Mouse (Mus musculus) heart, embryonic 15.5 days (tissue): ENCODE data around the gene Etv5. TPM values are rescaled to one million over a fixed set of nuclear protein-coding genes. Genes with fewer than 3 reads are reported as not detected.

Experiments used
- ATAC-seq: fragments of 200-750 bp; cut with Nextera tagmentation; replicated peaks from 2 replicates; pipeline ENCODE4 v1.8.0; 2017; ENCODE audit warnings: low read depth, moderate TSS enrichment; ENCODE audit not compliant: insufficient number of reproducible peaks, insufficient read depth, low FRiP score
- H3K27ac ChIP-seq: fragments of 300-500 bp; sonication (generic); 2 replicates; pipeline ENCODE4 v1.5.1; 2015; ENCODE audit warnings: mild to moderate bottlenecking, inconsistent platforms
- H3K27me3 ChIP-seq: fragments of 300-500 bp; sonication (generic); 2 replicates; pipeline ENCODE4 v1.6.1; 2015; ENCODE audit warnings: inconsistent platforms
- H3K36me3 ChIP-seq: fragments of 300-500 bp; sonication (generic); 2 replicates; pipeline ENCODE4 v1.6.1; 2015; ENCODE audit warnings: mild to moderate bottlenecking, inconsistent platforms
- H3K4me1 ChIP-seq: fragments of 300-500 bp; sonication (generic); replicated peaks from 2 replicates; pipeline ENCODE4 v1.6.1; 2015; ENCODE audit warnings: inconsistent platforms
- H3K4me2 ChIP-seq: fragments of 300-500 bp; sonication (generic); 2 replicates; pipeline ENCODE4 v1.6.1; 2015; ENCODE audit warnings: inconsistent platforms, mild to moderate bottlenecking, moderate library complexity
- H3K4me3 ChIP-seq: fragments of 300-500 bp; sonication (generic); 2 replicates; pipeline ENCODE4 v1.5.1; 2015; ENCODE audit warnings: mild to moderate bottlenecking, inconsistent platforms
- H3K9ac ChIP-seq: fragments of 300-500 bp; sonication (generic); 2 replicates; pipeline ENCODE4 v1.6.1; 2015; ENCODE audit warnings: mild to moderate bottlenecking, inconsistent platforms
- H3K9me3 ChIP-seq: fragments of 300-500 bp; sonication (generic); replicated peaks from 2 replicates; pipeline ENCODE4 v1.6.1; 2016; ENCODE audit warnings: inconsistent platforms
- WGBS: fragments of 180-500 bp; shearing (Covaris S2); methylation state at CpG from one replicate; pipeline ENCODE4 v1.1.7; 2015; ENCODE audit warnings: mixed read lengths; 5-methylcytosine and 5-hydroxymethylcytosine counted together
- polyA plus RNA-seq: library from polyadenylated mRNA; unstranded; fragments of >200 nt; fragmentation: Nextera tagmentation; extraction: Ambion mirVana; gene quantifications from 2 replicates; pipeline ENCODE4 v1.2.1, GENCODE M21; 2015

The Etv5 gene
- polyA plus RNA-seq, 1 experiment from 2014 or later, result 15.9 TPM

DNA sequence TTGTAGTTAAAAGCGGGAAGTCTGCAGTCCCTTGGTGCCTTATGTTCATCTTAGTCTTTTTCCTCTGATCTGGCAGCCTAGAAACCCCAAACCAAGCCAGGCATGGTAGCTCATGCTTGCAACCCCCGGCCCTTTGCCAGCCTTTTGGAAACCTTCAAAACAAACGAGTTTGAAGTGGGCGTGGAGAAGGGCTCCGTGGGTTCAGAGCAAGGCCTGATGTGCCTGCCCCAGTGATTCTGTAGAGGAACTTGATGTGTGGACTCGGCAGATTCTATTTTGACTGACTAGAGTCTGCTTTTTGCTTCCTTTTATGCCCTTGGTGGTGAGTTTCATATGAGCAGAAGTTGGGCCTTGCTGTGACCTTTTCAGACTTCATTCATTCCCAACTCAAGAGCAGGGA lies 5.3 kb upstream of the Etv5 start:
- Histone ChIP-seq H3K4me2 (no peak overlapping the region), H3K27me3 (no peaks in the 10 kb centered on the region), H3K9ac (no peak overlapping the region), H3K4me1 (peaks cover 29% of the 10 kb centered on the region), H3K4me3 (no peak overlapping the region), H3K9me3 (no peaks in the 10 kb centered on the region), H3K36me3 (no peaks in the 10 kb centered on the region), H3K27ac (no peak overlapping the region)
- no peak for ATAC-seq
- 64% methylated on average over 6 of the region's 6 CpGs for WGBS

DNA sequence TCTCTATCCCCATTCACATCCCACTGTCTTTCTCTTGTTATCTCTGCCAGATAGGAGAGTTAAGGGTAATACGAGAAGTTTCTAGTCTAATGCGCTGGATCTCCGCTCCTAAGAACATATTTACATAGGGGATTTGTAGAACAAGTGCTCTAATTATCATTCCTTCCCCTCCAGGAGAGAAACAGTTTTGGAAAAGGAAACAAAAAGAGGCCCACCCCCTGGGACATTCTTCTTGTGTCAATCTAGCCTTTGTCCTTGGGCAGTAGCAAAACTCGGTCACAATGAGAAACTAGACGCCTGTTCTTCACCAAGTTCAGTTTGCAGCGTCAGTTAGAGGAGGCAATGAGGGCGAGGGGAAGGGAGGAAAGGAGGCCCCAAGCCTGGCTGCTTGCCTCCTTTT lies 2.7 kb upstream of the Etv5 start:
- no peak for ATAC-seq
- peaks cover 21% of the 10 kb centered on the region for H3K4me1 ChIP-seq
- no peak overlapping the region for H3K9ac ChIP-seq
- no peaks in the 10 kb centered on the region for H3K9me3 ChIP-seq
- no peak overlapping the region for H3K4me2 ChIP-seq
- WGBS, result 62% methylated on average over 7 of the region's 7 CpGs
- H3K27ac ChIP-seq, result no peak overlapping the region
- no peaks in the 10 kb centered on the region for H3K36me3 ChIP-seq
- no peaks in the 10 kb centered on the region for H3K27me3 ChIP-seq
- H3K4me3 ChIP-seq, result no peak overlapping the region

DNA sequence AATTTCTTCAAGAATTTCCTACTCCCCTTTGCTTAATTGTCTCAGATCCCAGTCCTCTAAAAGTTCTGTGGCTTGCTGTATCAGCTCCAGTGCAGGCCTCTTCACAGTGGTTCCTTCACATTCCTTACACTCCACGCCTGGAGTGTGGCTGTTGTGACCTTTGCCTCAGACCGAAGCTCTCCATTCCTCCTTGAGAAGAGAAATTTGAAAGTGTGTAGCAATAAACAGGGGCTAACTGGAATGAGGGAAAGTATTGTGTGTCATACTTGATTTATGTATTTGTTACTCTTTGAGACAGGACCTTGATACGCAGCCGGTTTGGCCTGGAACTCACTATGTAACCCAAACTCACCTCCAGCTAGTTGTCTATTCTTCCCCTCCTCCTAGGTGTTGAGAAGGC lies 1.8 kb upstream of the Etv5 start:
- H3K27me3 ChIP-seq, result no peaks in the 10 kb centered on the region
- no peaks in the 10 kb centered on the region for H3K36me3 ChIP-seq
- no peak overlapping the region for H3K9ac ChIP-seq
- peaks cover 21% of the 10 kb centered on the region for H3K4me1 ChIP-seq
- no peaks in the 10 kb centered on the region for H3K9me3 ChIP-seq
- no peak overlapping the region for H3K4me2 ChIP-seq
- H3K27ac ChIP-seq, result no peak overlapping the region
- 69% methylated on average over 4 of the region's 4 CpGs for WGBS
- no peak overlapping the region for H3K4me3 ChIP-seq
- no peak for ATAC-seq

DNA sequence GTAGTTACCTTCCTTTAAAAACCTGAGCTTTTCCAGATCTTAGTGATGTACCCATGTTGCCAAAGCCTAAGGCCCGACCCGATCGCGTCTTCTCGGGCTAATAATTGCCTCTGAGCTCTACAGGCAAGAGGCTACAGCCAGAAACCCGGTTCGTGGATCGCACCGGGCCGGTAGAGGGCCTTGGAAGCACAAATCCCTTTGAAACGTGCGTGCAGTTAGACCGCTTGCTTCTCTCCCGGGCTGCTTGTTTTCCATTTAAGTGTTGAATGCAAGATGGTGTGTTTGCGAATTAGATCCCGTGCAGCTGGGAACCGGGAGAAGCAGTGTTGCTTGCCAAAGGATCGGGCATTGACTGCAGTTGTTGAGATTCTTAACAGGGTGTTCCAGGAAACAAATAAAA lies 750 bp upstream of the Etv5 start:
- H3K4me3 ChIP-seq, result peak overlapping the region; percentile 97
- H3K4me2 ChIP-seq, result peak overlapping the region; percentile 99
- no peaks in the 10 kb centered on the region for H3K9me3 ChIP-seq
- peak overlapping the region; percentile 85 for H3K27ac ChIP-seq
- under 1% methylated on average over 18 of the region's 18 CpGs for WGBS
- ATAC-seq, result 0 out of 2 replicates have a peak, but pooled peaks have one; percentile 8
- H3K27me3 ChIP-seq, result no peaks in the 10 kb centered on the region
- peaks cover 21% of the 10 kb centered on the region for H3K4me1 ChIP-seq
- H3K9ac ChIP-seq, result peak overlapping the region; percentile 52
- H3K36me3 ChIP-seq, result peaks cover 4% of the 10 kb centered on the region; the same call in 1 of the 2 replicates

DNA sequence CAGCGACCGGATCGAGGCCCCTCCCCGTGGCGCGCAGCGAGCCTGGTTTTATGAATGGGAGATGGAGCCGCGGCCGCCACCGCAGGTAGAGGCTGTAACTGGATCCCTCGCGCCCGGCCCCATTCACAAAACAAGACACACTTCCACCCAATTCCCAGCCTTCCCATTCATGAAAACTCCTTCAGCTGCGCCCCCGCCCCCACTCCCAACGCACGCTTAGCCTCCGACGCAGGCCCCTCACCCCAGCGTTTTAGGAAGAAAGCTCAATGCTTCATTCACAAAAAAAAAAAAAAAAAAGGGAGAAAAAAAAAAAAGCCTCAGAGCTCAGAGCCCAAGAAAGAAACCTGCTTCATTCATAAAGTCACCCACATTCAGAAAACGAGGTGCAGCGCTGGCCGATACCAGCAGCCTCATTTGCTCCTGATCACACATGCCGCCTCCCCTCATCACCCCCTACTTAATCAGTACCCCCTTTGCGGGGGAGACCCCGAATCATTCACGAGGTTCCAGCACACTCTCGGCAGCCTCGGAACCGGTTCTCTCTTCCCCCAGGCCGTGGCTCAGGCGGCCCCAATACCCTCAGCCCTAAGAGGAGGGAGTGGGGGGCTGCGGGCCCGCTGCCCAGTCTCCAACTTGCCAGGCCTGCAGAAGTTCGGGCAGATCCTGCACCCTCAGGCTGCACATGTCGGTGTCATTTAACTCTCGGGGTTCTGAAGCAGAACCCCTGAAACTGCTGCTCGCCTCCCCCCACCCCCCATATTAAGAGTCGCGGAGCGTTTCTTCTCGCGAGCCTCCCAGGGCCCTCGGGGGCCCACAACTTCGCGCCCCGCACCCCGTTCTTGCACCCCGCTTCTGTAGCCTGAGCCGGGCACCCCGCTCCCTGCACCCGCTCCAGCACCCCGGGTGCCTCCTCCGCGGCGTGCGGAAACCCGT lies 812 bp downstream of the Etv5 start:
- H3K4me2 ChIP-seq, result peak overlapping the region; percentile 99
- peaks cover 4% of the 10 kb centered on the region; the same call in 1 of the 2 replicates for H3K36me3 ChIP-seq
- WGBS, result under 1% methylated on average over 59 of the region's 59 CpGs
- peak; percentile 4 for ATAC-seq
- H3K9me3 ChIP-seq, result no peaks in the 10 kb centered on the region
- peak overlapping the region; percentile 80 for H3K27ac ChIP-seq
- peaks cover 21% of the 10 kb centered on the region for H3K4me1 ChIP-seq
- peak overlapping the region; percentile 97 for H3K4me3 ChIP-seq
- peak overlapping the region; percentile 85 for H3K9ac ChIP-seq
- no peaks in the 10 kb centered on the region for H3K27me3 ChIP-seq

DNA sequence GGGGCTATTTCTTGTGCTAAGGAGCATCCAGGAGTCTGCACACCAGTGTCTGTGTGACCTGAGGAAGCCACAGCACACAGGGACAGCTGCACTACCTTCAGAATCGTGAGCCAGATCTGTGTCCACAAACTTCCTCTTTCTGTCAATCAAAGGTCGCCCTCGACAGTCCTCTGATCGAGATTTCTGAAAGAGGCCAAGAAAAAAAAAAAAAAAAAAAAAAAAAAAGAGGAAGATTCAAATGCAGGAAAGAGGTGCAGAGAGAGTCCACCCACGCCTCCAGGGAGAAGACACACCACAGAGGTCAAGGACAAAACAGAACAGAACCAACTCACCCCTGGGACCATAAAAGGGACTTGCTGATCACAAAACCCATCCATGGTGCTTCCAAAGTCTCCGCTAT lies 3.4 kb downstream of the Etv5 start:
- Histone ChIP-seq H3K27ac (no peak overlapping the region), H3K4me3 (no peak overlapping the region), H3K36me3 (peaks cover 4% of the 10 kb centered on the region; the same call in 1 of the 2 replicates), H3K27me3 (no peaks in the 10 kb centered on the region), H3K4me2 (no peak overlapping the region), H3K9me3 (no peaks in the 10 kb centered on the region), H3K9ac (no peak overlapping the region), H3K4me1 (peaks cover 14% of the 10 kb centered on the region)
- WGBS, result 61% methylated on average over 6 of the region's 6 CpGs
- no peak for ATAC-seq

DNA sequence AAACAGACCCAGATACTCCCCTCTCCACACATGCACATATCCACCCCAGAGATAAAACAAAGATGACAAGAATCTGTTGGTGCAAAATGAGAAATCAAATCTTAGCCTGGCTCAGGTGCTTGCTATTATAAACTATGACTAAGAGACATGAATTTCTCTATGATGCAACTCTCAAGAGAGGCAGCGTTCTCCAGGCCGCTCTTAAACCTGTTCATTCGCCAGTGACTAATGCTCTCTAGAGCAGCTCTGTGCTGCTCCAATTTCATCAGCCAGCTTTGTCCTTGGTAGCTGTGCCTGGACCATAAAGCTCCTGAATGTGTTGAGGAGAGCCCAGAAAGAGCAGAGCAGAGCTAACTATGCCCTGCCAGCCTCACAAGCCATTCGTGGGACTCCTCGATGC lies 5.0 kb downstream of the Etv5 start:
- H3K4me3 ChIP-seq, result no peak overlapping the region
- H3K9me3 ChIP-seq, result no peaks in the 10 kb centered on the region
- no peak for ATAC-seq
- no peaks in the 10 kb centered on the region for H3K27me3 ChIP-seq
- 70% methylated on average over 5 of the region's 5 CpGs for WGBS
- no peak overlapping the region for H3K27ac ChIP-seq
- H3K4me2 ChIP-seq, result no peak overlapping the region
- peaks cover 14% of the 10 kb centered on the region for H3K4me1 ChIP-seq
- H3K36me3 ChIP-seq, result peaks cover 4% of the 10 kb centered on the region; the same call in 1 of the 2 replicates
- H3K9ac ChIP-seq, result no peak overlapping the region

DNA sequence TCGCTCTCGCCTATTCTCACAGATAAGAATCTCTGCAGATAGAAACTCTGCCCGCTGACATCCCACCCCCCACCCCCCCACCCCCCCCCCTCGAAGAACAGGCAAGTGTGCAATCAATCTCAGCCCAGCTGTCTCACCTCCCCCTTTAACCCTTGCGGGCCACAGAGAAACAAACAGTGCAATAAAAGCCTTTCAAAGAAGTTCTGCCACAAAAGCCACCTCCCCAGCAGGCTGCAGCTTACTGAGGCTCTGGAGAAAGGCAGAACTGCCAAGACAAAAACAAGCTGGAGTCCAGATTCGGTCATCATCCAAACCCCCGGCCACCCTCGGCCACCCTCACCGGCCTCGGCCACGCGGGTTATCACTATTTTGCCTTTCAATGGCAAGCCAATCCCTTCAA lies 5.6 kb downstream of the Etv5 start:
- Histone ChIP-seq H3K27me3 (no peaks in the 10 kb centered on the region), H3K4me2 (no peak overlapping the region), H3K36me3 (peaks cover 4% of the 10 kb centered on the region; the same call in 1 of the 2 replicates), H3K9ac (no peak overlapping the region), H3K4me1 (peaks cover 20% of the 10 kb centered on the region), H3K9me3 (no peaks in the 10 kb centered on the region), H3K27ac (no peak overlapping the region), H3K4me3 (no peak overlapping the region)
- ATAC-seq, result no peak
- 40% methylated on average over 12 of the region's 12 CpGs for WGBS

DNA sequence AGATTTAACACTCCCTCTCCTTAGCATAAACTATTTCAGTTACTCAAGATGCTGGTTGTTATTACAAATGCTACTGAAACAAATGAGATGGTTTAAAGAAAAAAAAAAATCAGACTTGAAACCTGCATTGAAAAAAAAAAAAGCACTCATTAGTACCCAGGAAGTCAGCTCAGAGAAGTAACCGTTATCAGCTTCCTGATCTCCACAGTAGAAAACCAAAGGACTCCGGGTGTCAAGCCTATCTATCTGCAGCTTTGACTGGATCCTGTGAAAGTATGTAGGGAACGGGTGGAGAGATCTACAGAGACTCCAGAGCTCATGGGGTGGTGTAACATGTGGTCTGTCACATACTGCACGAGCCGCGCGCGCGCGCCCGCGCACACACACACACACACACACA lies 7.7 kb downstream of the Etv5 start:
- ATAC-seq, result no peak
- 81% methylated on average over 12 of the region's 12 CpGs for WGBS
- no peak overlapping the region for H3K9ac ChIP-seq
- no peaks in the 10 kb centered on the region for H3K27me3 ChIP-seq
- H3K4me1 ChIP-seq, result peaks cover 27% of the 10 kb centered on the region
- no peak overlapping the region for H3K4me3 ChIP-seq
- H3K36me3 ChIP-seq, result peaks cover 4% of the 10 kb centered on the region; the same call in 1 of the 2 replicates
- no peak overlapping the region for H3K27ac ChIP-seq
- no peaks in the 10 kb centered on the region for H3K9me3 ChIP-seq
- H3K4me2 ChIP-seq, result no peak overlapping the region

DNA sequence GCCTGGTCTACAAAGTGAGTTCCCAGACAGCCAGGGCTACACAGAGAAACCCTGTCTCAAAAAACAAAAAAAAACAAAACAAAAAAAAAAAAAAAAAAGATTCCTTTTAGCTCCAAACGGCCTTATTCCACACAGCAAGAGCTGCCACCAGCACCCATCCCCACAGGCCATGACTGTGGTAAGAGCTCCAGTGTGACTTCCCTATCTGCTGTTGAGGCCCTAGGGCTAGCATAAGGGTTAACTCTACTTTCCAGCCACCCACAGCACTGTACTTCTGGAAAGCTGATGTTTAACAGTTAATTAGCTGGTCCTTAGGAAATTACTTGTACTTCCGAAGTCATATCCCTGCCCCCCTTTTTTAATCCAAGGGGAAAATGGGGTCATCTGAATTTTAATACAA lies 8.2 kb downstream of the Etv5 start:
- Histone ChIP-seq H3K9ac (no peak overlapping the region), H3K27me3 (no peaks in the 10 kb centered on the region), H3K4me1 (peaks cover 27% of the 10 kb centered on the region), H3K4me2 (no peak overlapping the region), H3K4me3 (no peak overlapping the region), H3K36me3 (peaks cover 4% of the 10 kb centered on the region; the same call in 1 of the 2 replicates), H3K9me3 (no peaks in the 10 kb centered on the region), H3K27ac (no peak overlapping the region)
- ATAC-seq, result no peak
- WGBS, result 68% methylated on average over 2 of the region's 2 CpGs

DNA sequence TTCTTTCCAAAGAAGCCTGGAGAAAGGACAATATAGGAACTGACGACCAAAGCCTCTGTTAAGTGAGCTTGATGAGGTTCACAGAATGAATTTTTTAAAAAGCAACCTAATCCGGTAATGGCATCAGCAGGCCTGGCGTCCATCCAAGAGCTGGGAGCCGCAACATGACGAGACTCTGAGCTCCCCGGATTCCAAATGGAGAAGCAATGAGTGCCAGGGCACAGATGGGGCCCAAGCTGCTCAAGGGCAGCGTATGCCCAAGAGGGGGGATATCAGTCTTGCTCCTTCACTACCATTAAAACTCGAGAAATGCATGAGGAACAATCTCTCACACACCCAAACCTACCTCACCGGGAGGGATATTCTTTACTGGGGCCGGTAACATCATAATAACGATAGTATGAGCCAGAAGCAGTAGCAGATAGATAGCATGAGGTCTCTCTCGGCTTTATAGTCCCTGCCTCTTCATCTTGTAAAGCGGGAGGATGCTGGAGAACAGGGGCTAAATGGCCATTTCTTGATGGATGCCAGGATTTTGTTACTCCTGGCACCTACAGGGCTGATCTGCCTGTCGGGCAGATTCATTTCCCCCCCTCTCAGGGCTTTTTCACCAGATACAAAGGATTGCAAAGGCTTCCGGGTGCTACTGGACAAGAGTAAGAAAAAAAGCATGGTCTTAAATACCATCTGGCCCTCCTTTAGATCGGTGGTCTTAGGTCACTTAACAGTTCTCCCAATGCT lies 9.1 kb downstream of the Etv5 start:
- ATAC-seq, result no peak
- no peak overlapping the region for H3K4me3 ChIP-seq
- 59% methylated on average over 16 of the region's 16 CpGs for WGBS
- no peaks in the 10 kb centered on the region for H3K9me3 ChIP-seq
- H3K36me3 ChIP-seq, result peaks cover 3% of the 10 kb centered on the region; the same call in 1 of the 2 replicates
- H3K4me1 ChIP-seq, result peaks cover 27% of the 10 kb centered on the region
- no peak overlapping the region for H3K4me2 ChIP-seq
- no peaks in the 10 kb centered on the region for H3K27me3 ChIP-seq
- H3K27ac ChIP-seq, result no peak overlapping the region
- H3K9ac ChIP-seq, result no peak overlapping the region
